Mouse (Mus musculus): ENCODE measurements around the gene Mpzl3. TPM values are rescaled to one million over a fixed set of nuclear protein-coding genes. Genes with fewer than 3 reads are reported as not detected.

Gene Mpzl3
- polyA plus RNA-seq, 1 experiment from 2014 or later = 2.2 TPM

DNA sequence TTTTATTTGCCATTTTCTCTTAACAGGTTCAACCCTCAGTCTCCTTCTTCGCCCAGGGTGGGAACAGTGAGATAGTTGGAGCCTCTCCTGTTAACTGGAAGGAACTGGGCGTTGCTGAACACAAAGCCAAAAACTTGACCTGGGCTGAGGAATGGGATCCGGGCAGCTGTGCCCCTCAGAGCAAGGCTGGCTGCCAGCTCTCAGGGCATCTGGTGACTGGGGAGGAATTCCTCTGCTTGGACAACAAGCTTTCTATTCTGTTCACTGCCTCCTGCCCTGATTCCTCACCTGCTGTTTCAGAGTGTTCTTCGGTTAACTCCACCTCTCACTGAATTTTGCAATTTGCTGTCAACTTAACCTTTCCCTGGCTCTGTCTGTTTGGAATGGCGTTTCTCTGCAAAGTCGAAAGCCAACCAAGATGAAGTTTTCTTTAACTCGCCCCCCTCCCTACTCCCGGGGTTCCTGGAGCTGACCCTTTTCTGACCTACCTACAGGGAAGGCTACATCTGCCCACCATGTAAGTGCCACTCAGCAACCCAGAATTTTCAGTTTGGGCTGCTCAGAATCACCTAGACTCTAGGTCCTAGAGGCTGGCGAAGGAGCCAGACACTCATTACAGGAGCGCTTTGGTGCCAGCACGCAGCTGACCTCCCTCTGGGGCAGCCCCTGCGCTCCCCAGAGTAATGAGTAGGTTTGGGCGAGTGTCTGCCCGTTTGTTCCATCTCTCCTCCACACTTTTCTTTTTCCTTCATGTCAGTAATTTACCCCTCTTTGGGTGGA is 14.7 kb upstream of the Mpzl3 start:
- Histone ChIP-seq H3K4me1 (replicated peaks; ENCODE audit: control insufficient read depth, insufficient read depth, low read length) (peaks cover 8% of the 10 kb centered on the region; the same call in 1 of the 2 replicates), H3K4me2 (ENCODE audit: low read depth, low read length) (peak overlapping the region; percentile 36), H3K4me3 (ENCODE audit: low read length) (peak overlapping the region; percentile 9; the same call in 1 of the 2 replicates), H3K27me3 (ENCODE audit: control insufficient read depth, insufficient read depth, low read depth, low read length) (peaks cover 18% of the 10 kb centered on the region), H3K9ac (ENCODE audit: low read length) (peak overlapping the region; percentile 28; the same call in 1 of the 2 replicates), H3K27ac (ENCODE audit: low read length) (peak overlapping the region; percentile 41), H3K9me3 (ENCODE audit: control insufficient read depth, low read length) (no peaks in the 10 kb centered on the region), H3K36me3 (ENCODE audit: control insufficient read depth, insufficient read depth, low read length) (0 out of 2 replicates have a peak, but pooled peaks cover 2% of the 10 kb centered on the region)
- no peak for ATAC-seq (ENCODE audit: low read depth)
- WGBS = 10% methylated on average over 14 of the region's 14 CpGs

DNA sequence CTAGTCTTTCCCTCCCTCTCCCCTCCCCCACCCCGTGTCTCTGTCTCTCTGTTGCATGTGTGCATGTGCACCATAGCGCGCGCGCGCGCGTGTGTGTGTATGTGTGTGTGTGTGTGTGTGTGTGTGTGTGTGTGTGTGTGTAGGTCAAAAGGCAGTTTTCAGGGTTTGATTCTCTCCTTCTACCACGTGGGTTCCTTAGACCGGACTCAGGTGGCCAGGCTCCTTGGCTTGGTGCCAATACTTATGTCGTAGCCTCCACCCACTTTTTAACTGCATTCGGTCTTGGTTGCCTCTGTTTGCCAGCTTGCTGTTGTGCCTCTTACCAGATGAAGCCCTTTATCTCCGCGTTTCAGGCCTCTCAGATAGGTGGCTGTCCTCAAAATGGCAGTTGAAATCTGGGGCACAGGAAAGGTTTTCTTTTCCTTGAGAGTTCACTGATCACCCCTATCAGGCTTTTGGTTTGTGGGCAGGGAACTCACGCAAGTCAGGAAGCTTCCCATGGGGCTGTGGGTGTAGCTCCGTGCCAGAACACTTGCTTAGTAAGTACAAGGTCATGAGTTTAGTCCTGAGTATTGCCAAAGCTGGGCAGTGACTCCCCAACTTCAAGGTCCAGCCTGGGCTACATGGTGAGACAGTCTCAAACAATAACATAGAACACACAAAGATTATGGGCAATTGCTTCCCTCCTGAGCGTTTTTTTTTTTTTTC is 13.7 kb upstream of the Mpzl3 start:
- Histone ChIP-seq H3K4me1 (replicated peaks; ENCODE audit: control insufficient read depth, insufficient read depth, low read length) (peaks cover 8% of the 10 kb centered on the region; the same call in 1 of the 2 replicates), H3K9me3 (ENCODE audit: control insufficient read depth, low read length) (no peaks in the 10 kb centered on the region), H3K27ac (ENCODE audit: low read length) (peak overlapping the region; percentile 7; the same call in 1 of the 2 replicates), H3K4me3 (ENCODE audit: low read length) (no peak overlapping the region), H3K4me2 (ENCODE audit: low read depth, low read length) (peak overlapping the region; percentile 36; the same call in 1 of the 2 replicates), H3K9ac (ENCODE audit: low read length) (no peak overlapping the region; the same call in 1 of the 2 replicates), H3K27me3 (ENCODE audit: control insufficient read depth, insufficient read depth, low read depth, low read length) (peaks cover 18% of the 10 kb centered on the region), H3K36me3 (ENCODE audit: control insufficient read depth, insufficient read depth, low read length) (0 out of 2 replicates have a peak, but pooled peaks cover 2% of the 10 kb centered on the region)
- ATAC-seq (ENCODE audit: low read depth) = no peak
- 34% methylated on average over 17 of the region's 17 CpGs for WGBS

DNA sequence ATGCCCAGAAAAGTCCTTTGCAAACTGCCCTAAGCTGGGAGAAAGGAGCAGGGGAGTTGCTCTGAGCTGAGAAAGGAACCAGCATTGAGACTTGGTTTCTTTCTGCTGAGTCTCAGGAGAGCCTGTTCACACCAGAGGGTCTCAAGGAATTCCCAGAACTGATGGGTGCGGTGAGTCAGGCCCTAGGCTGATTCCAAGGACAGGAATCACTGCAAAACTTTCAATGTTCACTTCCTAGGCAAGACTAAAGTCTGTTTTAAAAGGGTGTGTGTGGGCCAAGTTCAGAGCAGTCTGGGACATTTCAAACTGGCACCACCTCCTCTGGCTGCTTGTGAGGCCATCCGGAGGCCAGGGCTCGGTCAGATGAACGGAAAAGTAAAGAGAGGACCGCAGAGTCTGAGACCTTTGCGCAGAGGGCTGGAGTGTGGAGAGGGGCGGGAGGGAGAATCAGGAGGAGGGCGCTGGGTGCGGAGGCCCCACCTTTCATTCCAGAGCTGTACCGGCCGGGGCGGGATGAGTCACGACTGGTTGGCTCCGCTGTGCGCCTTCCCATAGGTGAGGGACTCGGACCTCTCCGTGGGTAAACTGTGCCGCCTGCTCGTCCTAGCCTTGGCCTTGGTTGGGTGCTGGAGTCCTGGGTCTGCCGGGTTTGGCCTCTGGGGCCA is 12.8 kb upstream of the Mpzl3 start:
- H3K27ac ChIP-seq (ENCODE audit: low read length) = peak overlapping the region; percentile 75
- peaks cover 18% of the 10 kb centered on the region for H3K27me3 ChIP-seq (ENCODE audit: control insufficient read depth, insufficient read depth, low read depth, low read length)
- peak; percentile 94 for ATAC-seq (ENCODE audit: low read depth)
- no peaks in the 10 kb centered on the region for H3K9me3 ChIP-seq (ENCODE audit: control insufficient read depth, low read length)
- peak overlapping the region; percentile 46 for H3K4me3 ChIP-seq (ENCODE audit: low read length)
- H3K9ac ChIP-seq (ENCODE audit: low read length) = peak overlapping the region; percentile 56
- H3K4me1 ChIP-seq (replicated peaks; ENCODE audit: control insufficient read depth, insufficient read depth, low read length) = peaks cover 8% of the 10 kb centered on the region; the same call in 1 of the 2 replicates
- WGBS = 2% methylated on average over 20 of the region's 20 CpGs
- H3K36me3 ChIP-seq (ENCODE audit: control insufficient read depth, insufficient read depth, low read length) = 0 out of 2 replicates have a peak, but pooled peaks cover 2% of the 10 kb centered on the region
- H3K4me2 ChIP-seq (ENCODE audit: low read depth, low read length) = peak overlapping the region; percentile 46

GRCm38 (mm10) chr9:45042947-45043346 is 12.0 kb upstream of the Mpzl3 start:
- peaks cover 18% of the 10 kb centered on the region for H3K27me3 ChIP-seq (ENCODE audit: control insufficient read depth, insufficient read depth, low read depth, low read length)
- 2% methylated on average over 10 of the region's 10 CpGs for WGBS
- H3K4me3 ChIP-seq (ENCODE audit: low read length) = peak overlapping the region; percentile 46
- peak overlapping the region; percentile 75 for H3K27ac ChIP-seq (ENCODE audit: low read length)
- 0 out of 2 replicates have a peak, but pooled peaks have one; percentile 23 for ATAC-seq (ENCODE audit: low read depth)
- H3K4me1 ChIP-seq (replicated peaks; ENCODE audit: control insufficient read depth, insufficient read depth, low read length) = peaks cover 8% of the 10 kb centered on the region; the same call in 1 of the 2 replicates
- peak overlapping the region; percentile 56 for H3K9ac ChIP-seq (ENCODE audit: low read length)
- 0 out of 2 replicates have a peak, but pooled peaks cover 2% of the 10 kb centered on the region for H3K36me3 ChIP-seq (ENCODE audit: control insufficient read depth, insufficient read depth, low read length)
- H3K9me3 ChIP-seq (ENCODE audit: control insufficient read depth, low read length) = no peaks in the 10 kb centered on the region
- peak overlapping the region; percentile 46 for H3K4me2 ChIP-seq (ENCODE audit: low read depth, low read length)

DNA sequence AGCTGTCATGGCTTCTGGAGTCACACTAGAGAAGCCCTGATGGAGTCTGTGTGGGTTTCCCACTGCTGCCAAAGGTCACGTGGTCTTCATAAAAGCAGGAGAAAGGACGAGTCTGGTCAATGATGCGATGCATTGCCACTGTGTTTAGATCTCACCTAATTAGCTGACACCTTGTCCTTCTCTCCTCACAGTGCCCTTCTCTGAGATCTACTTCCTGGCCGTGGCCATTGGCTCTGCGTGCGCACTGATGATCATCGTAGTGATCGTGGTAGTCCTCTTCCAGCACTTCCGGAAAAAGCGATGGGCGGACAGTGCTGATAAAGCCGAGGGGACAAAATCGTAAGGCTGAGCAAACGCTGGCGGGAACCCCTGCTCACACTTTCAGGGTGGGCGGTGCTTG is 8.0 kb upstream of the Mpzl3 start:
- Histone ChIP-seq H3K27me3 (ENCODE audit: control insufficient read depth, insufficient read depth, low read depth, low read length) (peaks cover 8% of the 10 kb centered on the region; the same call in 1 of the 2 replicates), H3K4me1 (replicated peaks; ENCODE audit: control insufficient read depth, insufficient read depth, low read length) (no peaks in the 10 kb centered on the region), H3K27ac (ENCODE audit: low read length) (no peak overlapping the region), H3K9me3 (ENCODE audit: control insufficient read depth, low read length) (no peaks in the 10 kb centered on the region), H3K9ac (ENCODE audit: low read length) (no peak overlapping the region), H3K4me3 (ENCODE audit: low read length) (no peak overlapping the region), H3K36me3 (ENCODE audit: control insufficient read depth, insufficient read depth, low read length) (0 out of 2 replicates have a peak, but pooled peaks cover 2% of the 10 kb centered on the region), H3K4me2 (ENCODE audit: low read depth, low read length) (no peak overlapping the region)
- WGBS = 79% methylated on average over 16 of the region's 16 CpGs
- no peak for ATAC-seq (ENCODE audit: low read depth)

GRCm38 (mm10) chr9:45048511-45048910 is 6.5 kb upstream of the Mpzl3 start:
- Histone ChIP-seq H3K27ac (ENCODE audit: low read length) (no peak overlapping the region), H3K4me2 (ENCODE audit: low read depth, low read length) (no peak overlapping the region), H3K4me1 (replicated peaks; ENCODE audit: control insufficient read depth, insufficient read depth, low read length) (no peaks in the 10 kb centered on the region), H3K27me3 (ENCODE audit: control insufficient read depth, insufficient read depth, low read depth, low read length) (no peaks in the 10 kb centered on the region; the same call in 1 of the 2 replicates), H3K4me3 (ENCODE audit: low read length) (no peak overlapping the region), H3K36me3 (ENCODE audit: control insufficient read depth, insufficient read depth, low read length) (0 out of 2 replicates have a peak, but pooled peaks cover 2% of the 10 kb centered on the region), H3K9me3 (ENCODE audit: control insufficient read depth, low read length) (no peaks in the 10 kb centered on the region), H3K9ac (ENCODE audit: low read length) (no peak overlapping the region)
- WGBS = 23% methylated on average over 4 of the region's 4 CpGs
- no peak for ATAC-seq (ENCODE audit: low read depth)

DNA sequence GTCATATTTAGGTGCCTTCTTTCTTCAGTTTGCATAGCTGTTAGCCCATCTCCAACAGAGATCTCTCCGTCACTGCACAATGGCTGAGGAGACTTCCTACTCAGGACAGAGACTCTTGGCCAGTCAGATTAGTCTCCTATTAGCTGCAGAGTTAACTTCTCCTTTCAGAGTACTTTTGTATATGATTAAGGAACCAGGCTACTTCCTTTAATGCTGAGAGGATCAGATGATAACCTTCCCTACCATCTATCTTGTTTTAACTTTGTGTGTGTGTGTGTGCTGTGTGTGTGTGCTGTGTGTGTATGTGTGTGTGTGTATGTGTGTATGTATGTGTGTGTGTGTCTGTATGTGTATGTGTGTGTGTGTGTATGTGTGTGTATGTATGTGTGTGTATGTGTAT is 5.3 kb upstream of the Mpzl3 start:
- H3K27ac ChIP-seq (ENCODE audit: low read length) = no peak overlapping the region
- no peaks in the 10 kb centered on the region for H3K4me1 ChIP-seq (replicated peaks; ENCODE audit: control insufficient read depth, insufficient read depth, low read length)
- WGBS = 86% methylated on average over 1 of the region's 1 CpGs
- no peak overlapping the region for H3K9ac ChIP-seq (ENCODE audit: low read length)
- ATAC-seq (ENCODE audit: low read depth) = no peak
- H3K9me3 ChIP-seq (ENCODE audit: control insufficient read depth, low read length) = no peaks in the 10 kb centered on the region
- no peak overlapping the region for H3K4me2 ChIP-seq (ENCODE audit: low read depth, low read length)
- H3K27me3 ChIP-seq (ENCODE audit: control insufficient read depth, insufficient read depth, low read depth, low read length) = no peaks in the 10 kb centered on the region
- no peak overlapping the region for H3K4me3 ChIP-seq (ENCODE audit: low read length)
- 0 out of 2 replicates have a peak, but pooled peaks cover 2% of the 10 kb centered on the region for H3K36me3 ChIP-seq (ENCODE audit: control insufficient read depth, insufficient read depth, low read length)

DNA sequence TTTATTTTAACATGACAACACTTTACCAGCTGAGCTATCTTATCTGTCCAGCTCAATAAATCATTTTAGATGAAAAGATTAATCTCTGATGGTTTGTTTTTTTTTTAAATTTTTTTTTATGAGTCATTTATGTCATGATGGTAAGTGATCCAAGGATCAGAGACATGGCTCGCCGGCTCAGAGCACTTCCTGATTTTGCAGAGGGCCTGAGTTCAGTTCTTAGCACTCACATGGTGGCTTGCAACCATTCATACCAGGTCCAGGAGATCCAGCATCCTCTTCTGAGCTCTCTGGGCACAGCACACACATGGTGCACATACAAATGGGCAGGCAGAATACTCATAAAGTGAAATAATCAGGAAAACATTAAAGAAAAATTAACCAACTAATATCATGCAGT is 4.7 kb upstream of the Mpzl3 start:
- Histone ChIP-seq H3K4me1 (replicated peaks; ENCODE audit: control insufficient read depth, insufficient read depth, low read length) (no peaks in the 10 kb centered on the region), H3K27ac (ENCODE audit: low read length) (no peak overlapping the region), H3K9me3 (ENCODE audit: control insufficient read depth, low read length) (no peaks in the 10 kb centered on the region), H3K27me3 (ENCODE audit: control insufficient read depth, insufficient read depth, low read depth, low read length) (no peaks in the 10 kb centered on the region), H3K9ac (ENCODE audit: low read length) (no peak overlapping the region), H3K4me2 (ENCODE audit: low read depth, low read length) (no peak overlapping the region), H3K36me3 (ENCODE audit: control insufficient read depth, insufficient read depth, low read length) (no peaks in the 10 kb centered on the region), H3K4me3 (ENCODE audit: low read length) (no peak overlapping the region)
- no peak for ATAC-seq (ENCODE audit: low read depth)
- WGBS = 73% methylated on average over 2 of the region's 2 CpGs
